In the genomic region with DNA sequence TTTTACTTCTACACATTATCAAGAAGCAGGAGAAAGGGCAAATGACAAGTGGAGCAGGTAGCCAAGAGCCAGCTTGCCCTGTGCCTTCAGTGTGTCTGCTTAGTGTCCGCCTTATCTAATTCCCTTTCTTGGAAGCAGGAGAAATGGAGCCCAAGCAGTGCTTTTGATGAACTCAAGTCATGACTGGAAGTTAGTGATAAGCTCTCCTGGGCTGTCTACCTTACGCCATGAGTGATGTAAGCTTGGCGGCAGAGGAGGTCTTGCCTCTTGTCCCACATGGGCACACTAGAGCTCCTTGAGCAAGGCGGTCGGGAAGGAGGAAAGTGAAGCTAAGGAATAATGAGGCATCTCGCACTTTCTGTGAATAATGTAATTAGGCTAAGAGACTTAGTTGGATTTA, we compare ENCODE assay signal across 16 mouse cellular contexts.
"Had no signal": no experiment of that assay in that cellular context is flagged by ENCODE, and none has a peak within 500 bp of the region (broad histone marks: within the 10 kb centered on the region; RNA-seq: fewer than 3 reads in every experiment).

No protein-coding gene starts in this region.

- H3K4me1 ChIP-seq: limb, embryonic 10.5 days; limb, embryonic 13.5 days had no signal

- H3K4me3 ChIP-seq: layer of hippocampus, adult 2 months; limb, embryonic 10.5 days; limb, embryonic 13.5 days had no signal

- H3K4me2 ChIP-seq: limb, embryonic 13.5 days; midbrain, embryonic 11.5 days had no signal

- DNase-seq: kidney, adult 2 months; kidney, postnatal 25 days; layer of hippocampus, adult 9-11 months; lung, adult 18-20 months; lung, postnatal 14 days; lung, postnatal 4 days; midbrain, embryonic 14.5 days; thymus, adult 18-20 months; thymus, postnatal 14 days; thymus, postnatal 4 days had no signal

- H3K27me3 ChIP-seq: limb, embryonic 13.5 days had no signal

- ATAC-seq: intestine, postnatal 0 days had no signal

- H3K9me3 ChIP-seq: limb, embryonic 10.5 days had no signal

- H3K27ac ChIP-seq: kidney, postnatal 0 days; layer of hippocampus, adult 2 months; limb, embryonic 10.5 days; limb, embryonic 13.5 days had no signal

- H3K9ac ChIP-seq: limb, embryonic 13.5 days had no signal
